Mouse (Mus musculus) ovary, adult 10 weeks (tissue): Measurements from ENCODE around the gene Smpd4. TPM values are rescaled to one million over a fixed set of nuclear protein-coding genes. Genes with fewer than 3 reads are reported as not detected.

Source experiments
- polyA plus RNA-seq: library from polyadenylated mRNA; stranded (reverse); fragments of 350-450 nt; fragmentation: Illumina TruSeq; extraction: RNeasy Lipid Tissue Mini Kit (QIAGEN cat#74804); gene quantifications from one replicate; pipeline ENCODE4 v1.2.3, GENCODE M21; 2014

Gene Smpd4
- 22.9 TPM for polyA plus RNA-seq

DNA sequence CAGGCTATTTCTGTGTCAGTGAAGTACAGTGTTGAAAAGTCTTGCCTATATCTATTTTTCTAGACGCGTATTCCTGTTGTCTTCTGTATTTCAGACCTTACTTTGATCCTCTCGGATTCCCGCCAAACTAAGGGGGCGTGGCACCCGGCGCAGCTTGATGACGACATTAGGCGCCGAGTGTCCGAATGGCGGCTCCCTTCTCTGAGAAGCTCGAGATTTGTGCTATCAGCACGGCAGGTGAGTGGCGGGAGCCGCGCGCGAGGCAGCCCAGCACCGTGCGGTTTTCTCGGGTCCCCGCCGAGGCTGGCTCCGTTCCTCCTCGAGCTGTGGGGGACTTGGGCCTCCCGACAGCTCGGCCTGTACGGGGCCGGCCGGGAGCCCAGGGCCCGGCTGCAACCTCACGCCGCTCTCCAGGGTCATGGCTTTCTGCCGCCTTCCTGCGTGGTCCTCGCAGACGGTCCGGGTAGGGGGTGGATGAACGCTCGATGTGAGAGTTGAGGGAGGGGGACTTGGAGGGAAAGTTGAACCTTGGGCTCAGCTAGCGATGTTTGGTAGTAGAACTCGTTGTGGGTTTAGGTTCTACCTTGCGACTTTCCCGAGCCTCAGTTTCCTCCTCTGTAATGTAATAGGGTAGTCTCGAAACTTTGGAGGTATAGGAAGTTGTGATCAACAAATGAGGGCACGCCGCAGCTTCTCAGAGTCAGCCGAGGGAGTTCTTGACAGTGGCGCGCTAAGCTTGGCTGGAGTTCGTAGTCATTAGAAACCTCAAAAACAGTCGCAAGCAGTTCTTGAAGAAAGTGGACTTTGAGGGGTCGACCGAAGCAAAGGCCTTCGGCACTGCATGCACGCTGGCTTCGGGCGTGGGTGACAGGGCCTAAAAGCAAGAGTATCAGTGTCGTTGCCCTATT lies at the start of gene Smpd4:
Smpd4 (plus strand) TSS at position 157 of the 908 bp plus-strand sequence.

DNA sequence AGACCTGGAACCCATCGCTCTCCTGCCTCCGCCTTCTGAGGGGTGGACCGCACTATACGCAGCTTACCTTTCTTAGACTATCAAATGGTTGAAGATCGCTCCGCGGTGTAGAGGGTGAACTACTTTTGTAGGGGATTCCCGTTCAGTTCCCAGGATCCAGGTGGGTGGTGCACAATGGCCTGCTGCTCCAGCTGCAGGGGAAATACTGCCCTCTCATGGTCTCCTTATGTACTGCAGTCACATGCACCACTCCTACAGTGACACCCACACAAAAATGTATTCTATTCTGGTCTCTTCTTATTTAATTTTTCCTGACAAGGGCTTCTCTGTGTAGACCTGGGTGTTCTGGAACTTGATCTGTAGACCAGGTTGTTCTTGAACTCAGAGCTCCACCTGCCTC lies 36.1 kb upstream of the Smpd4 start, which contains the start of gene Slc7a4:
Slc7a4 (minus strand) TSS at position 151 of the 400 bp plus-strand sequence.

DNA sequence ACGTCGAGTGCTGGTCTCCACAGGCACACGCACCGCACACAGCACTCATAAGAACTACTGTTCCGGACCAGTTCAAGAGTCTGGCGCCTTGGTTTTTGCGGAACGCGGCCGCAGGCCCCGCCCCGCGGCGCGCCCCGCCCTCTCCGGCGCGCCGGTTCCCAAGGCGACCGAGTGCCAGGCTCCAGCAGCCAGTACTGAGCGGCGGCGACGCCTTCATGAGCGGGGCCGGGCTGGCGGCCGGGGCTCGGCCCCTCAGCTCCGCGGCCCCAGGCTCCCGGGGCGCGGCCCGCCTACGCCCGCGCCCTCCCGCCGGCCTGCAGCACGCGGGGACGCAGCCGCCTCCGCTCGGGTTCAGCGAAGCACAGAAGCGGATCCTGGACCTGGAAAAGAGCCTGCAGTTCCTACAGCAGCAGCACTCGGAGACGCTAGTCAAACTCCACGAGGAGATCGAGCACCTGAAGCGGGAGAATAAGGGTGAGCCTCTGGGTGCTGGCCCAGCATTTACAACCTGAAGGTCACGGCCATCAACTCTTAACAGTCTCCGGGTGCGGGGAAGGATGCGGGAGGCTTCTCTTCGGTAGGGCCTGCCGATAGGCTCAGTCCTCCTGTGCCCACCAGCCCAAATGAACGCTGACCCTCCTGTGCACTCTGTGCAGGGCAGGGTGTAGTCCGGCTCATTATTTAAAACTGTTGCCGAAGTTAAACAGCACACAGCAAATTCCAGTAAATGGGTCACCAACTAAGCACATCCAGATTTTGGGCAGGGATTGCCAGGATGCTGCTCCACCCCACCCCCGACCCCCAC lies 27.4 kb downstream of the Smpd4 start, which contains the start of gene Ccdc74a:
Ccdc74a (plus strand) TSS at position 161 of the 805 bp plus-strand sequence.

Other genes starting within 250 kb of the Smpd4 start
- gene Snap29, start 213.4 kb upstream of the Smpd4 start, polyA plus RNA-seq = 67.3 TPM
- 19.1 TPM for gene Pi4ka, start 213.0 kb upstream of the Smpd4 start, polyA plus RNA-seq
- gene Crkl, start 167.4 kb upstream of the Smpd4 start, polyA plus RNA-seq = 47.7 TPM
- gene Aifm3, start 129.7 kb upstream of the Smpd4 start, polyA plus RNA-seq = 0.17 TPM
- 19.7 TPM for gene Lztr1, start 110.7 kb upstream of the Smpd4 start, polyA plus RNA-seq
- 1.1 TPM for gene Thap7, start 88.2 kb upstream of the Smpd4 start, polyA plus RNA-seq
- gene Lrrc74b, start 58.1 kb upstream of the Smpd4 start, polyA plus RNA-seq = 6.9 TPM
- 0.31 TPM for gene P2rx6, start 57.5 kb upstream of the Smpd4 start, polyA plus RNA-seq
- 0.26 TPM for gene Slc7a4, start 36.1 kb upstream of the Smpd4 start, polyA plus RNA-seq
- 1.3 TPM for gene Ccdc74a, start 27.1 kb downstream of the Smpd4 start, polyA plus RNA-seq
- gene Med15, start 113.5 kb downstream of the Smpd4 start, polyA plus RNA-seq = 10.9 TPM
- gene Klhl22, start 140.3 kb downstream of the Smpd4 start, polyA plus RNA-seq = 11.0 TPM
- 0.14 TPM for gene Scarf2, start 177.9 kb downstream of the Smpd4 start, polyA plus RNA-seq
- gene B830017H08Rik, start 213.8 kb downstream of the Smpd4 start, polyA plus RNA-seq = not detected
- not detected for gene Car15, start 219.0 kb downstream of the Smpd4 start, polyA plus RNA-seq